Mouse (Mus musculus) hindbrain, postnatal 0 days (tissue): ENCODE data around the gene Tmprss4. TPM values are rescaled to one million over a fixed set of nuclear protein-coding genes. Genes with fewer than 3 reads are reported as not detected.

ENCODE experiments used
- ATAC-seq: fragments of 200-750 bp; cut with Nextera tagmentation; 2 replicates; pipeline ENCODE4 v1.8.0; 2017; ENCODE audit warnings: mild to moderate bottlenecking, moderate TSS enrichment, moderate library complexity
- DNase-seq: peaks from one replicate; pipeline ENCODE4 v3.0.0-alpha.2; 2015; ENCODE audit warnings: low spot score
- H3K27ac ChIP-seq: fragments of 300-500 bp; sonication (generic); 2 replicates; pipeline ENCODE4 v1.5.1; 2014; ENCODE audit warnings: mild to moderate bottlenecking
- H3K27me3 ChIP-seq: fragments of 300-500 bp; sonication (generic); 2 replicates; pipeline ENCODE4 v1.6.1; 2014; ENCODE audit warnings: low read length, mixed read lengths; ENCODE audit not compliant: insufficient read depth
- H3K36me3 ChIP-seq: fragments of 300-500 bp; sonication (generic); 2 replicates; pipeline ENCODE4 v1.6.1; 2014; ENCODE audit warnings: low read length, mixed read lengths; ENCODE audit not compliant: insufficient read depth
- H3K4me1 ChIP-seq: fragments of 300-500 bp; sonication (generic); 2 replicates; pipeline ENCODE4 v1.6.1; 2014; ENCODE audit warnings: antibody characterized with exemption, low read length, mixed read lengths; ENCODE audit not compliant: insufficient read depth
- H3K4me2 ChIP-seq: fragments of 300-500 bp; sonication (generic); 2 replicates; pipeline ENCODE4 v1.6.1; 2014; ENCODE audit warnings: low read depth, mild to moderate bottlenecking, low read length, moderate library complexity, mixed read lengths
- H3K4me3 ChIP-seq: fragments of 300-500 bp; sonication (generic); 2 replicates; pipeline ENCODE4 v1.5.1; 2014; ENCODE audit warnings: low read length
- H3K9ac ChIP-seq: fragments of 300-500 bp; sonication (generic); replicated peaks from 2 replicates; pipeline ENCODE4 v1.6.1; 2014; ENCODE audit warnings: mild to moderate bottlenecking, low read length, moderate library complexity, mixed read lengths
- H3K9me3 ChIP-seq: fragments of 300-500 bp; sonication (generic); 2 replicates; pipeline ENCODE4 v1.6.1; 2016; ENCODE audit warnings: low read length, mixed read lengths
- CTCF ChIP-seq: IDR thresholded peaks from 2 replicates; pipeline ENCODE4 v1.5.1; 2016; ENCODE audit warnings: antibody characterized with exemption, control low read depth, low read depth
- WGBS: fragments of 180-500 bp; shearing (Covaris S2); extraction: QIAGEN DNeasy Blood & Tissue Kit; methylation state at CpG from one replicate; pipeline ENCODE4 v1.1.7; 2014; 5-methylcytosine and 5-hydroxymethylcytosine counted together
- polyA plus RNA-seq: library from polyadenylated mRNA; unstranded; fragments of >200 nt; fragmentation: Nextera tagmentation; extraction: Ambion mirVana; gene quantifications from 2 replicates; pipeline ENCODE4 v1.2.1, GENCODE M21; 2015
- total RNA-seq: library from RNA; depleted of rRNA; stranded (reverse); fragments of >200 nt; gene quantifications from 2 replicates; pipeline ENCODE4 v1.2.3, GENCODE M21; 2014; rRNA removed

The Tmprss4 gene
- total and polyA plus RNA-seq, 2 experiments from 2014 or later = 1.1 TPM; not detected in 1

DNA sequence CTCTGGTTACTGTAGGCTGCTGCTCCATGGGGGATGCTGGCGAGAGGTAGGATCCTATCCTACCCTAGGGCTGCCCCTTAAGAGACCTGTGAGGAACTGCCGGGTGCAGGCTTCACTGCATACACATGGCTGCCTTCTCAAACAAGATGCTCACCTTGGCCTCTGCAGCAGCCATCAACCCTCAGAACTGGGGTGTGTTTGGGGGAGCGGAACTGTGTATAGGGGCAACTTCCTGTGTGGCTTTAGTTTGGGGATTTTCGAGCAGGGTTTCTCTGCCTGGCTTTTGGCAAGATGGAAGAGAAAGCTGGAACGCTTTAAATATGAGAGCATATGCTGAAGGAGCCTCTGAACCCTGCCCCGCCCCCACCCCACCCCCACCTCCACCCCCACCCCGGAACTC is 77.0 kb downstream of the Tmprss4 start:
- WGBS = 54% methylated on average over 7 of the region's 7 CpGs
- no peak for DNase-seq

DNA sequence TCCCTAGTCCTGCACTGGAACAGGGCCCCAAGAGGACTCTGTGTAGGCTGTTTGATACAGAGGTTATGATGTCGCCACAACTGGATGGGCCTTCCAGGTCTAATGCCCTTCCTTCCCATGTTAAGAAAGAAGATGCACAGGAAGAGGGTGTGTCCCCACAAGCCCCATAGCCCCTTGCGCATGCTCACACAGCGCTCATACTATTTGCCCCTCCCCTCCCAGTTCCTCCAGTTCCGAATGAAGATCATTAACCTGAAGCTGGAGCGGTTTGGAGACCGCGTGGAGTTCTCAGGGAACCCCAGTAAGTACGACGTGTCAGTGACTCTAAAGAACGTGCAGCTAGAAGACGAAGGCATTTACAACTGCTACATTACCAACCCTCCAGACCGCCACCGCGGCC is 78.7 kb downstream of the Tmprss4 start:
- no peak for TF ChIP-seq CTCF
- Histone ChIP-seq H3K4me3 (no peak overlapping the region), H3K36me3 (peaks cover 9% of the 10 kb centered on the region; the same call in 1 of the 2 replicates), H3K9ac (no peak overlapping the region), H3K4me1 (peaks cover 6% of the 10 kb centered on the region; the same call in 1 of the 2 replicates), H3K27ac (no peak overlapping the region), H3K4me2 (no peak overlapping the region), H3K27me3 (no peaks in the 10 kb centered on the region), H3K9me3 (no peaks in the 10 kb centered on the region)
- DNase-seq = no peak
- WGBS = 91% methylated on average over 14 of the region's 14 CpGs
- ATAC-seq = no peak

More for the DNA sequence above, 77.0 kb downstream of the Tmprss4 start:
- no peak for TF ChIP-seq CTCF
- H3K27ac ChIP-seq = no peak overlapping the region
- no peak overlapping the region for H3K9ac ChIP-seq
- no peaks in the 10 kb centered on the region for H3K9me3 ChIP-seq
- H3K4me1 ChIP-seq = peaks cover 4% of the 10 kb centered on the region; the same call in 1 of the 2 replicates
- ATAC-seq = no peak
- no peak overlapping the region for H3K4me2 ChIP-seq
- no peak overlapping the region for H3K4me3 ChIP-seq
- H3K27me3 ChIP-seq = no peaks in the 10 kb centered on the region
- peaks cover 9% of the 10 kb centered on the region; the same call in 1 of the 2 replicates for H3K36me3 ChIP-seq

Other genes with a start within 250 kb of the Tmprss4 start
- gene Ube4a, start 238.5 kb downstream of the Tmprss4 start, total RNA-seq = 42.9 and 44.5 TPM in 2 replicates
- 23.8 and 24.8 TPM in 2 replicates for gene Ube4a, start 238.5 kb downstream of the Tmprss4 start, polyA plus RNA-seq
- gene Cd3g, start 223.7 kb downstream of the Tmprss4 start, total RNA-seq = not detected in 2 replicates
- not detected in 2 replicates for gene Cd3g, start 223.7 kb downstream of the Tmprss4 start, polyA plus RNA-seq
- gene Cd3d, start 222.3 kb downstream of the Tmprss4 start, total RNA-seq = not detected in 2 replicates
- gene Cd3d, start 222.3 kb downstream of the Tmprss4 start, polyA plus RNA-seq = 0.09 TPM in 1 of 2 replicates, not detected in the other
- gene Cd3e, start 194.5 kb downstream of the Tmprss4 start, total RNA-seq = not detected in 2 replicates
- gene Cd3e, start 194.5 kb downstream of the Tmprss4 start, polyA plus RNA-seq = 0.16 and 0.20 TPM in 2 replicates
- gene Mpzl2, start 164.3 kb downstream of the Tmprss4 start, total RNA-seq = 2.0 and 4.1 TPM in 2 replicates
- 3.0 and 4.1 TPM in 2 replicates for gene Mpzl2, start 164.3 kb downstream of the Tmprss4 start, polyA plus RNA-seq
- 0.50 and 1.8 TPM in 2 replicates for gene Mpzl3, start 148.9 kb downstream of the Tmprss4 start, total RNA-seq
- gene Mpzl3, start 148.9 kb downstream of the Tmprss4 start, polyA plus RNA-seq = 1.2 and 1.6 TPM in 2 replicates
- gene Jaml, start 124.9 kb downstream of the Tmprss4 start, total RNA-seq = not detected in 2 replicates
- gene Jaml, start 124.9 kb downstream of the Tmprss4 start, polyA plus RNA-seq = 0.40 and 0.71 TPM in 2 replicates
- 9.9 and 14.3 TPM in 2 replicates for gene Scn2b, start 86.3 kb downstream of the Tmprss4 start, total RNA-seq
- 9.0 and 9.7 TPM in 2 replicates for gene Scn2b, start 86.3 kb downstream of the Tmprss4 start, polyA plus RNA-seq
- 2.2 TPM in 2 replicates for gene Scn4b, start 65.7 kb downstream of the Tmprss4 start, total RNA-seq
- 0.79 and 0.85 TPM in 2 replicates for gene Scn4b, start 65.7 kb downstream of the Tmprss4 start, polyA plus RNA-seq
- gene BC049352, start 22.1 kb downstream of the Tmprss4 start, total RNA-seq = not detected in 2 replicates
- 0.16 and 0.19 TPM in 2 replicates for gene BC049352, start 22.1 kb downstream of the Tmprss4 start, polyA plus RNA-seq
- gene Il10ra, start 65.1 kb upstream of the Tmprss4 start, total RNA-seq = 1.4 and 1.5 TPM in 2 replicates
- gene Il10ra, start 65.1 kb upstream of the Tmprss4 start, polyA plus RNA-seq = 0.70 and 0.83 TPM in 2 replicates
- 0.04 TPM in 1 of 2 replicates, not detected in the other for gene Tmprss13, start 115.0 kb upstream of the Tmprss4 start, total RNA-seq
- gene Tmprss13, start 115.0 kb upstream of the Tmprss4 start, polyA plus RNA-seq = not detected in 2 replicates
- 461 and 490 TPM in 2 replicates for gene Fxyd6, start 166.1 kb upstream of the Tmprss4 start, total RNA-seq
- gene Fxyd6, start 166.1 kb upstream of the Tmprss4 start, polyA plus RNA-seq = 752 and 767 TPM in 2 replicates
- 17.1 and 18.6 TPM in 2 replicates for gene Fxyd2, start 195.6 kb upstream of the Tmprss4 start, total RNA-seq
- gene Fxyd2, start 195.6 kb upstream of the Tmprss4 start, polyA plus RNA-seq = 19.5 and 21.5 TPM in 2 replicates
- gene Dscaml1, start 222.5 kb upstream of the Tmprss4 start, total RNA-seq = 37.5 and 47.4 TPM in 2 replicates
- gene Dscaml1, start 222.5 kb upstream of the Tmprss4 start, polyA plus RNA-seq = 10.5 and 12.4 TPM in 2 replicates